Mouse (Mus musculus): ENCODE measurements around the gene Rasal3. TPM values are rescaled to one million over a fixed set of nuclear protein-coding genes. Genes with fewer than 3 reads are reported as not detected.

Gene Rasal3
- polyA plus RNA-seq, 1 experiment from 2014 or later = 165 TPM

- DNase-seq (ENCODE audit: low spot score) = peak; percentile 93
These were observed 14.2 kb downstream of the Rasal3 start, which contains the start of gene Wiz for GRCm38 (mm10) chr17:32389101-32389659. Wiz (minus strand) TSS chr17:32389439.

- DNase-seq (ENCODE audit: low spot score) = no peak
These were observed 14.8 kb downstream of the Rasal3 start for GRCm38 (mm10) chr17:32388370-32389100.

GRCm38 (mm10) chr17:32387986-32388369 is 15.4 kb downstream of the Rasal3 start:
- DNase-seq (ENCODE audit: low spot score) = no peak

GRCm38 (mm10) chr17:32386659-32387432 is 16.5 kb downstream of the Rasal3 start:
- peak; percentile 74 for DNase-seq (ENCODE audit: low spot score)

- DNase-seq (ENCODE audit: low spot score) = no peak
These were observed 19.7 kb downstream of the Rasal3 start for GRCm38 (mm10) chr17:32383661-32384060.

GRCm38 (mm10) chr17:32382576-32382975 is 20.8 kb downstream of the Rasal3 start:
- no peak for DNase-seq (ENCODE audit: low spot score)

- no peak for DNase-seq (ENCODE audit: low spot score)
These were observed 24.6 kb downstream of the Rasal3 start for GRCm38 (mm10) chr17:32378786-32379185.

GRCm38 (mm10) chr17:32377137-32377536 is 26.2 kb downstream of the Rasal3 start:
- DNase-seq (ENCODE audit: low spot score) = no peak

GRCm38 (mm10) chr17:32376475-32376874 is 26.9 kb downstream of the Rasal3 start:
- no peak for DNase-seq (ENCODE audit: low spot score)

- peak; percentile 40 for DNase-seq (ENCODE audit: low spot score)
These were observed 34.3 kb downstream of the Rasal3 start for GRCm38 (mm10) chr17:32368991-32369578.

- DNase-seq (ENCODE audit: low spot score) = no peak
These were observed 35.7 kb downstream of the Rasal3 start for GRCm38 (mm10) chr17:32367706-32368105.

- no peak for DNase-seq (ENCODE audit: low spot score)
These were observed 38.1 kb downstream of the Rasal3 start for GRCm38 (mm10) chr17:32365296-32365695.

- DNase-seq (ENCODE audit: low spot score) = no peak
These were observed 38.5 kb downstream of the Rasal3 start for GRCm38 (mm10) chr17:32364850-32365249.

GRCm38 (mm10) chr17:32364331-32364730 is 39.1 kb downstream of the Rasal3 start:
- DNase-seq (ENCODE audit: low spot score) = peak; percentile 88

GRCm38 (mm10) chr17:32363821-32364301 is 39.5 kb downstream of the Rasal3 start:
- peak; percentile 14 for DNase-seq (ENCODE audit: low spot score)

- DNase-seq (ENCODE audit: low spot score) = no peak
These were observed 40.7 kb downstream of the Rasal3 start for GRCm38 (mm10) chr17:32362686-32363085.

GRCm38 (mm10) chr17:32359928-32360327 is 43.5 kb downstream of the Rasal3 start:
- no peak for DNase-seq (ENCODE audit: low spot score)

GRCm38 (mm10) chr17:32358943-32359340 is 44.4 kb downstream of the Rasal3 start:
- no peak for DNase-seq (ENCODE audit: low spot score)

- no peak for DNase-seq (ENCODE audit: low spot score)
These were observed 45.0 kb downstream of the Rasal3 start for GRCm38 (mm10) chr17:32358192-32358942.

GRCm38 (mm10) chr17:32356766-32357760 is 46.3 kb downstream of the Rasal3 start:
- DNase-seq (ENCODE audit: low spot score) = no peak

Data from thymus, postnatal 0 days (tissue).